Mouse (Mus musculus) ES-E14 (cell line): Measurements from ENCODE around the gene B4galt3.

Source experiments
- HCFC1 ChIP-seq: IDR thresholded peaks from 2 replicates; pipeline ENCODE4 v1.6.1; 2012; ENCODE audit warnings: low read length, inconsistent platforms, borderline replicate concordance; ENCODE audit not compliant: insufficient read depth
- ZNF384 ChIP-seq: IDR thresholded peaks from 2 replicates; pipeline ENCODE4 v1.6.1; 2012; ENCODE audit warnings: low read depth, low read length, inconsistent platforms

GRCm38 (mm10) chr1:171224857-171225256 lies 45.3 kb upstream of the B4galt3 start, which contains the start of gene Apoa2:
- no peak for TF ChIP-seq HCFC1
- TF ChIP-seq ZNF384 = no peak
